ENCODE assay signal across 8 mouse cellular contexts in the genomic region with DNA sequence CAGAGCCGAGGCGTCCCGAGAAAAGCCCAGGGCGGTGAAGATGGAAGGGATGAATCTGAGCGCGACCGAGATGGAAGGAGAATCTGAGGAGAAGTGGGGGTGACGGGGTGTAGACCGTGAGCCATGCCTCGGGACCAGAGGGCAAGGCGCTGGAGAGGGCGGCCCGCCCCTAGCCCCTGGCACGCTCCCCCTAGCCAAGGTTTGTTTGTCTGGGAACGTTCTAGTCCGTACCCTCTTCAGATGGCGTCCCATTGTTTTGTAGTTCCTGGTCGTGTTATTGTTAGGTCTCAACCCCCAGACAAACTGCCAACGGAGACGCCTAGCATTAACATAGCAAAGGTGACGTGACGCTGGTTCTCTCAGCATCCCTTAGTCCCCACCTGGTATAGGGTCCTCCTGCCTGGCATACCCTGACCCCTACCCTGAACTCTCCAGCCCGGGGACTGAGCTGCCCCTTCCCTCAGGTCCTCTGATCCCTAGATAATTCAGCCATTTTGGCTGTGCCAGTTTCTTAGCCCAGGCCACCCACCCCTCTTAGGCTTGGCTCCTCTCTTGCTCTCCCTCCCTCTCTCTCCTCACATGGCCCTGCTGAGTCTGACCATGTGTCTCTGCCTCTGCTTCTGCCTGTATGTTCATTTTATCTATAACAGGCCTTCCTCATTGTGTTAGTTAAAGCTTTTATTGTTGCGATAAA. TPM values are rescaled to one million over a fixed set of nuclear protein-coding genes. Genes with fewer than 3 reads are reported as not detected.
A peak's percentile ranks its signal among the peaks of the same experiment; 100 is the strongest.
DNase-seq lines count a peak whose midpoint lies in the region; ATAC-seq and TF ChIP-seq lines count a peak whose summit lies in the region.

No protein-coding gene starts in this region.

- H3K4me2 ChIP-seq in lung, embryonic 14.5 days, result peak overlapping the region; percentile 96
- peak overlapping the region; percentile 74 for H3K4me2 ChIP-seq in midbrain, embryonic 13.5 days (replicated peaks)

- ATAC-seq in lung, embryonic 14.5 days (ENCODE audit: insufficient read depth), result peak; percentile 77
- ATAC-seq in midbrain, embryonic 13.5 days, result peak; percentile 86

- H3K9ac ChIP-seq in lung, embryonic 14.5 days, result peak overlapping the region; percentile 73
- peak overlapping the region; percentile 87 for H3K9ac ChIP-seq in midbrain, embryonic 13.5 days (replicated peaks)

- H3K4me3 ChIP-seq in lung, embryonic 14.5 days (ENCODE audit: low read depth, low read length), result peak overlapping the region; percentile 63
- peak overlapping the region; percentile 76 for H3K4me3 ChIP-seq in midbrain, embryonic 13.5 days (replicated peaks)

- intact Hi-C loops in left cerebral cortex, postnatal 10 days (cut with DNase I), result loop anchor here (5.0 kb wide), 1 partner anchor 73 kb away; no protein-coding TSS in a partner anchor

- peak; percentile 23 for DNase-seq in lung, embryonic 14.5 days
- no peak for DNase-seq in lung, postnatal 14 days
- peak; percentile 84 for DNase-seq in cerebellum, adult 9-11 months
- DNase-seq in frontal cortex, postnatal 36 days (ENCODE audit: low spot score in 2 of 2), result peak; percentile 66 to 72
- DNase-seq in left cerebral cortex, postnatal 10 days (ENCODE audit: extremely low spot score in 1 of 2, low spot score in 2 of 2), result peak; percentile 31 to 47
- DNase-seq in yolk sac, embryonic 10.5 days (ENCODE audit: low spot score), result no peak
- DNase-seq in testis, postnatal 10 days (ENCODE audit: low spot score), result no peak

- H3K36me3 ChIP-seq in lung, embryonic 14.5 days (ENCODE audit: insufficient read depth), result no peaks in the 10 kb centered on the region
- H3K36me3 ChIP-seq in midbrain, embryonic 13.5 days, result no peaks in the 10 kb centered on the region

- peaks cover 7% of the 10 kb centered on the region; the same call in 1 of the 2 replicates for H3K27me3 ChIP-seq in lung, embryonic 14.5 days (ENCODE audit: insufficient read depth, low read length)
- no peaks in the 10 kb centered on the region for H3K27me3 ChIP-seq in midbrain, embryonic 13.5 days

- no peak for TF ChIP-seq CTCF in lung, embryonic 14.5 days (IDR thresholded peaks at IDR 0.05; ENCODE audit: low read depth)

- no peak overlapping the region for H3K27ac ChIP-seq in lung, embryonic 14.5 days (ENCODE audit: low read depth)
- peak overlapping the region; percentile 87 for H3K27ac ChIP-seq in midbrain, embryonic 13.5 days

- H3K4me1 ChIP-seq in lung, embryonic 14.5 days (ENCODE audit: insufficient read depth), result no peaks in the 10 kb centered on the region
- peaks cover 24% of the 10 kb centered on the region for H3K4me1 ChIP-seq in midbrain, embryonic 13.5 days (replicated peaks)

- H3K9me3 ChIP-seq in lung, embryonic 14.5 days (ENCODE audit: low read depth, low read length), result no peaks in the 10 kb centered on the region
- H3K9me3 ChIP-seq in midbrain, embryonic 13.5 days, result no peaks in the 10 kb centered on the region

- 3% methylated on average over 24 of the region's 24 CpGs for WGBS in lung, embryonic 14.5 days
- 2% methylated on average over 24 of the region's 24 CpGs for WGBS in midbrain, embryonic 13.5 days

RNA-seq across cellular contexts. Expression of a gene that starts 0.4 kb away (rescaled TPM):
- polyA plus RNA-seq in lung, embryonic 14.5 days (2014; fragmentation: Nextera tagmentation; extraction: Ambion mirVana), result 1.2 and 1.9 TPM in 2 replicates
- 10 to 100 TPM; 33.1 to 36.4 TPM for total RNA-seq in left cerebral cortex, postnatal 10 days (2021)
- 9.8 and 11.1 TPM in 2 replicates for polyA plus RNA-seq in midbrain, embryonic 13.5 days (2015; fragmentation: Nextera tagmentation; extraction: Ambion mirVana)

RNA-seq across cellular contexts. Expression of a gene that starts 47.0 kb away (rescaled TPM):
- polyA plus RNA-seq in lung, embryonic 14.5 days (2014; fragmentation: Nextera tagmentation; extraction: Ambion mirVana), result 64.8 and 67.1 TPM in 2 replicates
- 100 to 1,000 TPM; 110 to 114 TPM for total RNA-seq in left cerebral cortex, postnatal 10 days (2021)
- 58.5 TPM in 2 replicates for polyA plus RNA-seq in midbrain, embryonic 13.5 days (2015; fragmentation: Nextera tagmentation; extraction: Ambion mirVana)

Comparison
In these comparisons a context has a peak if more than half of its experiments do, and no peak if none do; other contexts are left out.
1. DNase-seq: peak in lung, embryonic 14.5 days (single experiment), cerebellum, adult 9-11 months (single experiment), frontal cortex, postnatal 36 days (2 of 2) and left cerebral cortex, postnatal 10 days (2 of 2); none in lung, postnatal 14 days (single experiment), yolk sac, embryonic 10.5 days (single experiment) and testis, postnatal 10 days (single experiment).